Mouse (Mus musculus): Measurements from ENCODE around the gene Asb6. TPM values are rescaled to one million over a fixed set of nuclear protein-coding genes. Genes with fewer than 3 reads are reported as not detected.

Asb6 gene
- polyA plus RNA-seq, 1 experiment = 46.6 TPM

GRCm38 (mm10) chr2:30816383-30816782 is 13.8 kb downstream of the Asb6 start:
- DNase-seq = no peak
- H3K4me3 ChIP-seq (replicated peaks; ENCODE audit: insufficient read depth, low read depth, low read length) = no peak overlapping the region
- TF ChIP-seq POLR2A (IDR thresholded peaks at IDR 0.05; ENCODE audit: borderline replicate concordance, insufficient read depth, low read length) (no peak), CTCF (IDR thresholded peaks at IDR 0.05; ENCODE audit: borderline replicate concordance, insufficient read depth, low read depth, low read length) (no peak)
- WGBS = 71% methylated on average over 1 of the region's 1 CpGs
- no peak overlapping the region for H3K27ac ChIP-seq (ENCODE audit: insufficient read depth, low read length)
- H3K27me3 ChIP-seq (ENCODE audit: control insufficient read depth, insufficient read depth, low read length) = no peaks in the 10 kb centered on the region
- no peaks in the 10 kb centered on the region for H3K4me1 ChIP-seq (ENCODE audit: control insufficient read depth, insufficient read depth, low read length)

DNA sequence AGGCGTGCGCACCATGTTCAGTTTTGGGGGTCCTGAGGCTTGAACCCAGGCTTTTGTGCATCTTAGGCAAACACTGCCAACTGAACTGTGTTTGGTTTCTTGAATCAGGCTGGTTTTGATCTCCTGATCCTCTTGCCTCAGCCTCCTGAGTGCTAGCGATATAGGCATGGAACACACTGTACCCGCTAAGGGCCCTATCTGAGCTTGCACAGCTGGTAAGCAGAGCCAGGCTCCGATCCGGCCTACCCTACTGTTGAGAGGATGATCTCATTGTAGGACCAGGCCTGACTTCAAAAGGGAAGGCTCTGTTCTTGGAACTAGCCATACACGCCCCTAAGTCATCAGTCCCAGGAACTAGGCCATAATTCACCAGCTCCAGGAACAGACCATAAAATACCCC is 19.6 kb downstream of the Asb6 start:
- Histone ChIP-seq H3K27me3 (ENCODE audit: control insufficient read depth, insufficient read depth, low read length) (no peaks in the 10 kb centered on the region), H3K27ac (ENCODE audit: insufficient read depth, low read length) (no peak overlapping the region), H3K4me1 (ENCODE audit: control insufficient read depth, insufficient read depth, low read length) (peaks cover 6% of the 10 kb centered on the region; the same call in 1 of the 2 replicates), H3K4me3 (replicated peaks; ENCODE audit: insufficient read depth, low read depth, low read length) (no peak overlapping the region)
- 81% methylated on average over 7 of the region's 7 CpGs for WGBS
- no peak for TF ChIP-seq CTCF (IDR thresholded peaks at IDR 0.05; ENCODE audit: borderline replicate concordance, insufficient read depth, low read depth, low read length)
- no peak for TF ChIP-seq POLR2A (IDR thresholded peaks at IDR 0.05; ENCODE audit: borderline replicate concordance, insufficient read depth, low read length)
- DNase-seq = no peak

- DNase-seq = no peak
- H3K27me3 ChIP-seq (ENCODE audit: control insufficient read depth, insufficient read depth, low read length) = no peaks in the 10 kb centered on the region
- no peak overlapping the region for H3K27ac ChIP-seq (ENCODE audit: insufficient read depth, low read length)
- H3K4me3 ChIP-seq (replicated peaks; ENCODE audit: insufficient read depth, low read depth, low read length) = no peak overlapping the region
- H3K4me1 ChIP-seq (ENCODE audit: control insufficient read depth, insufficient read depth, low read length) = peaks cover 6% of the 10 kb centered on the region; the same call in 1 of the 2 replicates
- WGBS = 69% methylated on average over 5 of the region's 5 CpGs
- TF ChIP-seq POLR2A (IDR thresholded peaks at IDR 0.05; ENCODE audit: borderline replicate concordance, insufficient read depth, low read length) = no peak
- no peak for TF ChIP-seq CTCF (IDR thresholded peaks at IDR 0.05; ENCODE audit: borderline replicate concordance, insufficient read depth, low read depth, low read length)
Measured at GRCm38 (mm10) chr2:30809503-30809902, 20.6 kb downstream of the Asb6 start.

DNA sequence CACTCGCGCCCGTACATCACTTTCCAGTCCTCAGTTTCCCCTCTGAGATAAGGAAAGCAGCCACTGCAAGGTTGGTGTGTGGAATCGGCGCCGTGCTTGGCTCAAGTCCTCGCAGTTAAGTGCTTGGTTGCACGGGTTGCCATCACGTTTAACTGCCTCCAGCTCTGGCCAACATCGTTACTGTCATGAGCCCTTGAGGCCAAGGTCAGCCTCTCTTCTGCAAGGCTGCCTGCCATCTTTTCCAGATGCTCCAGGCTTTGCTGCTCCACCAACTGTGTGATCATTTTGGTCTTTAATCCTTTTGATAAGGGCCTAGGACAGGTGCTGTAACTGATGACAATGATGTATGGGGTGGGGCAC is 21.9 kb downstream of the Asb6 start:
- WGBS = 2% methylated on average over 10 of the region's 10 CpGs
- DNase-seq = no peak
- H3K27ac ChIP-seq (ENCODE audit: insufficient read depth, low read length) = no peak overlapping the region
- no peaks in the 10 kb centered on the region for H3K27me3 ChIP-seq (ENCODE audit: control insufficient read depth, insufficient read depth, low read length)
- peak overlapping the region; percentile 73 for H3K4me3 ChIP-seq (replicated peaks; ENCODE audit: insufficient read depth, low read depth, low read length)
- peaks cover 6% of the 10 kb centered on the region; the same call in 1 of the 2 replicates for H3K4me1 ChIP-seq (ENCODE audit: control insufficient read depth, insufficient read depth, low read length)
- TF ChIP-seq POLR2A (IDR thresholded peaks at IDR 0.05; ENCODE audit: borderline replicate concordance, insufficient read depth, low read length) (no peak), CTCF (IDR thresholded peaks at IDR 0.05; ENCODE audit: borderline replicate concordance, insufficient read depth, low read depth, low read length) (no peak)

DNA sequence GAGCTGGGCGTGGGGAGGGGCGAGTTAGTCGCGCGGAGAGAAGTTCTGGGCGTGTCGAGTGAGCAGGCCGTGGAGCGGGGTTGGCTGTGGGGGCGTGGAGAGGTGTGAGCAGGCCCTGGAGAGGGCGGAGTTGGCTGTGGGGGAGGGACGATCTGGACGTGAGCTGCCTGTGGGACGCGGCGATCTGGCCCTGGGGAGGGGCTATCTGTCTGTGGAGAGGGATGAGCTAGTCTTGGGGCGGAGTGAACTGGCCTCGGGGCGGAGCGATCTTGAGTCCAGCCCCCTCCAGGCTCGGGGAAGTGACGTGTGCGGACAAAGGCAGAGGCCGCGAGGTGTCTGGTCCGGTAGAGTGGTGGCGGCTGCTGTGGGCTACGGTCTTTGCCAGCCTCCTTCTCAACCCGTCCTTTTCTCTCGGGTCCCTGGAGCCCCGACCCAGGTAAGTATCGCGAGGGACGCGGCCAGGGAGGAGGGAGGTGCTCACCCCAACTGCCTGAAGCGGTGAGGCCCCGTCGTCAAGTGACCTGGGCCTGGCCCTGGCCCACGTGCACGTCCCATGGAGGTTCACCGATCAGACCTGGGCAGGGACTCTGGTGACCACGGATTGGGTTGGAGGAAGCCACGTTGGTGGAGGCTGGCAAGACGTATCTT is 22.4 kb downstream of the Asb6 start, which contains the start of gene Ntmt1:
Ntmt1 (plus strand) TSS at position 179 of the 648 bp plus-strand sequence.
- H3K4me3 ChIP-seq (replicated peaks; ENCODE audit: insufficient read depth, low read depth, low read length) = peak within 1 kb of the TSS; percentile 73
- TF ChIP-seq CTCF (IDR thresholded peaks at IDR 0.05; ENCODE audit: borderline replicate concordance, insufficient read depth, low read depth, low read length) = no peak
- peak; percentile 80; the same call in 1 of the 2 replicates for TF ChIP-seq POLR2A (IDR thresholded peaks at IDR 0.05; ENCODE audit: borderline replicate concordance, insufficient read depth, low read length)

GRCm38 (mm10) chr2:30807147-30807647 is 22.9 kb downstream of the Asb6 start:
- 7% methylated on average over 28 of the region's 28 CpGs for WGBS

More for the DNA sequence above, 22.4 kb downstream of the Asb6 start, which contains the start of gene Ntmt1:
- 1% methylated on average over 44 of the region's 44 CpGs for WGBS
- peak; percentile 96 to 98 for DNase-seq
- H3K27ac ChIP-seq (ENCODE audit: insufficient read depth, low read length) = no peak within 1 kb of the TSS
- no peaks in the 10 kb centered on the region for H3K27me3 ChIP-seq (ENCODE audit: control insufficient read depth, insufficient read depth, low read length)
- peaks cover 6% of the 10 kb centered on the region; the same call in 1 of the 2 replicates for H3K4me1 ChIP-seq (ENCODE audit: control insufficient read depth, insufficient read depth, low read length)

DNA sequence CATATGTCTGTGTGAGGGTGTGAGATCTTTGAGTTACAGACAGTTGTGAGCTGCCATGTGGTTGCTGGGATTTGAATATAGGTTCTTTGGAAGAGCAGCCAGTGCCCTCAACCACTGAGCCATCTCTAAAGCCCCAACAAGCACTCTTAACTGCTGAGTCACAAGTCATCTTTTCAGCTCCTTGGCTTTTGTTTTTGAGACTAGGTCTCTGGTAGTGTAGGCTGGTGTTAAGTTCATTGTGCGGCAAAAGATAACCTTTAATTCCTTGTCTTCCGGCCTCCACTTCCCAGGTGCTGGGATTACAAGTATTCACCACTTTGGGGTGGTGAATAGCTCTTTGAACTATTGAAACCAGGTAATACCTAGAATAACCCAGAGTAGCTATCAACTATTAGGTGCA is 24.1 kb downstream of the Asb6 start:
- WGBS = 94% methylated on average over 2 of the region's 2 CpGs
- no peak for DNase-seq
- TF ChIP-seq CTCF (IDR thresholded peaks at IDR 0.05; ENCODE audit: borderline replicate concordance, insufficient read depth, low read depth, low read length) = no peak
- no peak for TF ChIP-seq POLR2A (IDR thresholded peaks at IDR 0.05; ENCODE audit: borderline replicate concordance, insufficient read depth, low read length)
- H3K27me3 ChIP-seq (ENCODE audit: control insufficient read depth, insufficient read depth, low read length) = no peaks in the 10 kb centered on the region; the same call in 1 of the 2 replicates
- peaks cover 6% of the 10 kb centered on the region; the same call in 1 of the 2 replicates for H3K4me1 ChIP-seq (ENCODE audit: control insufficient read depth, insufficient read depth, low read length)
- no peak overlapping the region for H3K4me3 ChIP-seq (replicated peaks; ENCODE audit: insufficient read depth, low read depth, low read length)
- no peak overlapping the region for H3K27ac ChIP-seq (ENCODE audit: insufficient read depth, low read length)

More at GRCm38 (mm10) chr2:30807147-30807647, 22.9 kb downstream of the Asb6 start:
- no peak for DNase-seq
- TF ChIP-seq POLR2A (IDR thresholded peaks at IDR 0.05; ENCODE audit: borderline replicate concordance, insufficient read depth, low read length) (no peak), CTCF (IDR thresholded peaks at IDR 0.05; ENCODE audit: borderline replicate concordance, insufficient read depth, low read depth, low read length) (no peak)
- Histone ChIP-seq H3K27ac (ENCODE audit: insufficient read depth, low read length) (no peak overlapping the region), H3K27me3 (ENCODE audit: control insufficient read depth, insufficient read depth, low read length) (no peaks in the 10 kb centered on the region), H3K4me3 (replicated peaks; ENCODE audit: insufficient read depth, low read depth, low read length) (peak overlapping the region; percentile 73), H3K4me1 (ENCODE audit: control insufficient read depth, insufficient read depth, low read length) (peaks cover 6% of the 10 kb centered on the region; the same call in 1 of the 2 replicates)

DNA sequence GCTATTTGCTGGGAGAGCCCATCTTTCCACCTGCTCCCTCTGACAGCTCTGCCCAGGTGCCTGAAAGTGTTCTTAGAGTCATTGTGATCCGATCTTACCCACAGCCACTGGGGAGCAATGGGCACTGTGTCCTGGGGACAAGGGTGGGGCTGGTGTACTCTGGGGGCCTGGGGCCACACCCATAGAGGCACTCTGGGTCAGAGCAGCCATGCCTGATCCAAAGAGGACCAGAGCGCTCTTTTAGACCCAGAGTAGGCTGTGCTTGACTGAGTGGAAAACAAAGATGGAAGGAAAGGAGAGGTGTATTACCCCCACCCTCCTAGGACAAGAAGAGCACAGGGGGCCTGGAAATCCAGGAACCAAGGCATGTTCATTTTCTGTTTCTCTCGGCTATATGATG is 26.5 kb downstream of the Asb6 start, which contains the start of gene 1700001O22Rik:
1700001O22Rik (minus strand) TSS at position 58 of the 400 bp plus-strand sequence.
- WGBS = 92% methylated on average over 3 of the region's 3 CpGs
- Histone ChIP-seq H3K4me3 (replicated peaks; ENCODE audit: insufficient read depth, low read depth, low read length) (no peak within 1 kb of the TSS), H3K27me3 (ENCODE audit: control insufficient read depth, insufficient read depth, low read length) (no peaks in the 10 kb centered on the region; the same call in 1 of the 2 replicates), H3K27ac (ENCODE audit: insufficient read depth, low read length) (no peak within 1 kb of the TSS), H3K4me1 (ENCODE audit: control insufficient read depth, insufficient read depth, low read length) (peaks cover 5% of the 10 kb centered on the region; the same call in 1 of the 2 replicates)
- DNase-seq = no peak
- TF ChIP-seq POLR2A (IDR thresholded peaks at IDR 0.05; ENCODE audit: borderline replicate concordance, insufficient read depth, low read length) = no peak
- no peak for TF ChIP-seq CTCF (IDR thresholded peaks at IDR 0.05; ENCODE audit: borderline replicate concordance, insufficient read depth, low read depth, low read length)

Measured in cerebellum, adult 2 months (tissue).